Mouse (Mus musculus) heart, adult 2 months (tissue): ENCODE results near the gene Rnf207. TPM values are rescaled to one million over a fixed set of nuclear protein-coding genes. Genes with fewer than 3 reads are reported as not detected.
A peak's percentile ranks its signal among the peaks of the same experiment; 100 is the strongest.

Experiments
- DNase-seq, 2 experiments: peaks; one replicate each; pipeline ENCODE4 v3.0.0; 2021
- H3K27ac ChIP-seq: fragments of 200-600 bp; 2 replicates; pipeline ENCODE4 v1.8.1; 2022
- H3K27me3 ChIP-seq: fragments of 200-500 bp; 2 replicates; pipeline ENCODE4 v1.6.1; 2012; ENCODE audit warnings: mild to moderate bottlenecking, low read length, inconsistent platforms, mixed read lengths; ENCODE audit not compliant: control insufficient read depth, insufficient read depth
- H3K36me3 ChIP-seq: fragments of 200-500 bp; 2 replicates; pipeline ENCODE4 v1.6.1; 2012; ENCODE audit warnings: low read length, inconsistent platforms; ENCODE audit not compliant: control insufficient read depth, insufficient read depth
- H3K4me1 ChIP-seq: fragments of 200-500 bp; 2 replicates; pipeline ENCODE4 v1.6.1; 2011; ENCODE audit warnings: low read length; ENCODE audit not compliant: control insufficient read depth, insufficient read depth
- H3K4me3 ChIP-seq: fragments of 200-600 bp; 2 replicates; pipeline ENCODE4 v1.8.1; 2022
- H3K79me2 ChIP-seq: fragments of 200-500 bp; replicated peaks from 2 replicates; pipeline ENCODE4 v1.6.1; 2012; ENCODE audit warnings: mild to moderate bottlenecking, inconsistent platforms, low read length, moderate library complexity, mixed read lengths; ENCODE audit not compliant: control insufficient read depth, insufficient read depth
- H3K9ac ChIP-seq: fragments of 200-500 bp; 2 replicates; pipeline ENCODE4 v1.6.1; 2012; ENCODE audit warnings: low read depth, mild to moderate bottlenecking, control low read depth, inconsistent platforms, low read length, mixed read lengths
- CTCF ChIP-seq: fragments of 200-600 bp; IDR thresholded peaks from 2 replicates; pipeline ENCODE4 v1.8.1; 2022; ENCODE audit warnings: antibody characterized with exemption, mild to moderate bottlenecking, moderate library complexity
- EP300 ChIP-seq: fragments of 200-500 bp; IDR thresholded peaks from 2 replicates; pipeline ENCODE4 v1.6.1; 2011; ENCODE audit warnings: low read depth, low read length, control low read depth; ENCODE audit not compliant: insufficient read depth
- POLR2A ChIP-seq: fragments of 200-500 bp; IDR thresholded peaks from 2 replicates; pipeline ENCODE4 v1.6.1; 2011; ENCODE audit warnings: mild to moderate bottlenecking, low read depth, low read length, control low read depth; ENCODE audit not compliant: insufficient read depth
- WGBS: fragments of 180-500 bp; shearing (Covaris S2); methylation state at CpG from one replicate; pipeline ENCODE4 v1.1.7; 2018; 5-methylcytosine and 5-hydroxymethylcytosine counted together
- intact Hi-C: fragments of 180-260 bp; cut with DNase I; formaldehyde crosslinking; loops from one replicate; pipeline ENCODE4 v1.15.1; 2025
- polyA plus RNA-seq: library from polyadenylated mRNA; depleted of rRNA; stranded (reverse); fragments of >200 nt; gene quantifications from 2 replicates; pipeline ENCODE4 v1.2.3, GENCODE M21; 2012
- total RNA-seq, 2 experiments: library from RNA; stranded (reverse); gene quantifications; 2 replicates each; pipeline ENCODE4 v1.2.3; 2021

Rnf207 gene
- total and polyA plus RNA-seq, 3 experiments: 34.5 to 155 (median 47.7) TPM

- H3K27me3 ChIP-seq: no peaks in the 10 kb centered on the region
- H3K4me3 ChIP-seq: no peak overlapping the region
- DNase-seq: no peak
- H3K36me3 ChIP-seq: no peaks in the 10 kb centered on the region
- no peaks in the 10 kb centered on the region for H3K79me2 ChIP-seq
- peak overlapping the region; percentile 40 for H3K27ac ChIP-seq
- intact Hi-C loops: no loop called here
- WGBS: 60% methylated on average over 5 of the region's 5 CpGs
- H3K4me1 ChIP-seq: peaks cover 18% of the 10 kb centered on the region
- no peak overlapping the region for H3K9ac ChIP-seq
- no peak for TF ChIP-seq CTCF
- TF ChIP-seq EP300: no peak
- no peak for TF ChIP-seq POLR2A
Observed at GRCm38 (mm10) chr4:152265791-152266190, 53.0 kb downstream of the Rnf207 start.

- Histone ChIP-seq H3K9ac (no peak overlapping the region), H3K4me1 (peaks cover 20% of the 10 kb centered on the region), H3K4me3 (no peak overlapping the region), H3K36me3 (no peaks in the 10 kb centered on the region), H3K27ac (no peak overlapping the region), H3K27me3 (no peaks in the 10 kb centered on the region), H3K79me2 (no peaks in the 10 kb centered on the region)
- intact Hi-C loops: no loop called here
- DNase-seq: no peak
- WGBS: 89% methylated on average over 9 of the region's 9 CpGs
- TF ChIP-seq CTCF (peak; percentile 49), POLR2A (no peak), EP300 (no peak)
Observed at GRCm38 (mm10) chr4:152264867-152265568, 53.8 kb downstream of the Rnf207 start.

- no peak overlapping the region for H3K27ac ChIP-seq
- H3K4me3 ChIP-seq: no peak overlapping the region
- intact Hi-C loops: no loop called here
- TF ChIP-seq POLR2A (no peak), CTCF (no peak), EP300 (no peak)
- 39% methylated on average over 4 of the region's 4 CpGs for whole genome bisulfite sequencing
- H3K79me2 ChIP-seq: no peaks in the 10 kb centered on the region
- H3K4me1 ChIP-seq: peaks cover 20% of the 10 kb centered on the region
- DNase-seq: no peak
- no peaks in the 10 kb centered on the region for H3K27me3 ChIP-seq
- H3K36me3 ChIP-seq: no peaks in the 10 kb centered on the region
- no peak overlapping the region for H3K9ac ChIP-seq
Observed at GRCm38 (mm10) chr4:152264177-152264530, 54.6 kb downstream of the Rnf207 start.

GRCm38 (mm10) chr4:152263512-152264176 lies 55.1 kb downstream of the Rnf207 start:
- no peaks in the 10 kb centered on the region for H3K36me3 ChIP-seq
- H3K27me3 ChIP-seq: no peaks in the 10 kb centered on the region
- H3K4me3 ChIP-seq: no peak overlapping the region
- H3K79me2 ChIP-seq: no peaks in the 10 kb centered on the region
- intact Hi-C loops: no loop called here
- WGBS: 39% methylated on average over 10 of the region's 10 CpGs
- no peak for TF ChIP-seq POLR2A
- no peak for TF ChIP-seq EP300
- H3K4me1 ChIP-seq: peaks cover 20% of the 10 kb centered on the region
- no peak overlapping the region; the same call in 1 of the 2 replicates for H3K27ac ChIP-seq
- no peak overlapping the region for H3K9ac ChIP-seq
- DNase-seq: no peak

GRCm38 (mm10) chr4:152263089-152263488 lies 55.7 kb downstream of the Rnf207 start:
- Histone ChIP-seq H3K27me3 (no peaks in the 10 kb centered on the region), H3K4me1 (peaks cover 18% of the 10 kb centered on the region), H3K9ac (no peak overlapping the region), H3K27ac (peak overlapping the region; percentile 61), H3K79me2 (no peaks in the 10 kb centered on the region), H3K4me3 (no peak overlapping the region), H3K36me3 (no peaks in the 10 kb centered on the region)
- 74% methylated on average over 9 of the region's 9 CpGs for WGBS
- intact Hi-C loops: no loop called here
- TF ChIP-seq EP300 (no peak), POLR2A (no peak), CTCF (no peak)
- DNase-seq: no peak

GRCm38 (mm10) chr4:152262187-152262586 lies 56.6 kb downstream of the Rnf207 start:
- H3K27me3 ChIP-seq: no peaks in the 10 kb centered on the region
- DNase-seq: peak in 1 of 2 experiments; percentile 75
- H3K79me2 ChIP-seq: no peaks in the 10 kb centered on the region
- H3K4me1 ChIP-seq: peaks cover 18% of the 10 kb centered on the region
- no peak overlapping the region for H3K9ac ChIP-seq
- 32% methylated on average over 9 of the region's 9 CpGs for WGBS
- no peaks in the 10 kb centered on the region for H3K36me3 ChIP-seq
- H3K4me3 ChIP-seq: no peak overlapping the region
- intact Hi-C loops: no loop called here
- TF ChIP-seq EP300 (peak; percentile 47; the same call in 1 of the 2 replicates), POLR2A (no peak)
- H3K27ac ChIP-seq: peak overlapping the region; percentile 61
